Mouse (Mus musculus) midbrain, embryonic 12.5 days (tissue): ENCODE measurements around the gene Rb1. TPM values are rescaled to one million over a fixed set of nuclear protein-coding genes. Genes with fewer than 3 reads are reported as not detected.

ENCODE experiments used
- ATAC-seq: fragments of 200-750 bp; cut with Nextera tagmentation; 2 replicates; pipeline ENCODE4 v1.8.0; 2017; ENCODE audit warnings: low read depth, moderate TSS enrichment, moderate library complexity; ENCODE audit not compliant: low FRiP score
- H3K27ac ChIP-seq: fragments of 300-500 bp; sonication (generic); replicated peaks from 2 replicates; pipeline ENCODE4 v1.5.1; 2016; ENCODE audit warnings: mild to moderate bottlenecking
- H3K27me3 ChIP-seq: fragments of 300-500 bp; sonication (generic); 2 replicates; pipeline ENCODE4 v1.6.1; 2016; ENCODE audit warnings: mild to moderate bottlenecking
- H3K36me3 ChIP-seq: fragments of 300-500 bp; sonication (generic); 2 replicates; pipeline ENCODE4 v1.6.1; 2016
- H3K4me1 ChIP-seq: fragments of 300-500 bp; sonication (generic); 2 replicates; pipeline ENCODE4 v1.6.1; 2016
- H3K4me2 ChIP-seq: fragments of 300-500 bp; sonication (generic); replicated peaks from 2 replicates; pipeline ENCODE4 v1.6.1; 2016; ENCODE audit warnings: mild to moderate bottlenecking, moderate library complexity
- H3K4me3 ChIP-seq: fragments of 300-500 bp; sonication (generic); 2 replicates; pipeline ENCODE4 v1.5.1; 2016; ENCODE audit warnings: mild to moderate bottlenecking
- H3K9ac ChIP-seq: fragments of 300-500 bp; sonication (generic); replicated peaks from 2 replicates; pipeline ENCODE4 v1.6.1; 2016; ENCODE audit warnings: mild to moderate bottlenecking, moderate library complexity
- H3K9me3 ChIP-seq: fragments of 300-500 bp; sonication (generic); 2 replicates; pipeline ENCODE4 v1.6.1; 2016; ENCODE audit warnings: mild to moderate bottlenecking
- WGBS: fragments of 180-500 bp; shearing (Covaris S2); methylation state at CpG from one replicate; pipeline ENCODE4 v1.1.7; 2016; 5-methylcytosine and 5-hydroxymethylcytosine counted together
- polyA plus RNA-seq: library from polyadenylated mRNA; unstranded; fragments of >200 nt; fragmentation: Nextera tagmentation; extraction: Ambion mirVana; gene quantifications from 2 replicates; pipeline ENCODE4 v1.2.1, GENCODE M21; 2016

The Rb1 gene
- polyA plus RNA-seq, 1 experiment from 2014 or later: 34.0 TPM

GRCm38 (mm10) chr14:73303193-73303592 is 22.4 kb downstream of the Rb1 start:
- 47% methylated on average over 3 of the region's 3 CpGs for WGBS
- Histone ChIP-seq H3K4me3 (no peak overlapping the region), H3K9ac (no peak overlapping the region), H3K9me3 (no peaks in the 10 kb centered on the region), H3K27ac (no peak overlapping the region), H3K36me3 (no peaks in the 10 kb centered on the region), H3K4me1 (no peaks in the 10 kb centered on the region), H3K4me2 (no peak overlapping the region), H3K27me3 (no peaks in the 10 kb centered on the region)
- no peak for ATAC-seq

GRCm38 (mm10) chr14:73301856-73302255 is 23.8 kb downstream of the Rb1 start:
- Histone ChIP-seq H3K27ac (no peak overlapping the region), H3K4me3 (no peak overlapping the region), H3K4me1 (no peaks in the 10 kb centered on the region), H3K36me3 (no peaks in the 10 kb centered on the region; the same call in 1 of the 2 replicates), H3K4me2 (no peak overlapping the region), H3K9ac (no peak overlapping the region), H3K27me3 (no peaks in the 10 kb centered on the region), H3K9me3 (no peaks in the 10 kb centered on the region)
- WGBS: 69% methylated on average over 4 of the region's 4 CpGs
- no peak for ATAC-seq

GRCm38 (mm10) chr14:73295512-73295911 is 30.1 kb downstream of the Rb1 start:
- H3K4me2 ChIP-seq: no peak overlapping the region
- 91% methylated on average over 2 of the region's 2 CpGs for WGBS
- H3K4me3 ChIP-seq: no peak overlapping the region
- no peak overlapping the region for H3K27ac ChIP-seq
- H3K36me3 ChIP-seq: peaks cover 6% of the 10 kb centered on the region
- no peaks in the 10 kb centered on the region for H3K9me3 ChIP-seq
- ATAC-seq: no peak
- H3K27me3 ChIP-seq: no peaks in the 10 kb centered on the region
- no peak overlapping the region for H3K9ac ChIP-seq
- no peaks in the 10 kb centered on the region for H3K4me1 ChIP-seq

- H3K9ac ChIP-seq: no peak overlapping the region
- WGBS: 95% methylated on average over 2 of the region's 2 CpGs
- H3K36me3 ChIP-seq: peaks cover 6% of the 10 kb centered on the region
- ATAC-seq: no peak
- H3K27me3 ChIP-seq: no peaks in the 10 kb centered on the region
- no peak overlapping the region for H3K4me3 ChIP-seq
- no peak overlapping the region for H3K27ac ChIP-seq
- no peaks in the 10 kb centered on the region for H3K4me1 ChIP-seq
- no peaks in the 10 kb centered on the region for H3K9me3 ChIP-seq
- H3K4me2 ChIP-seq: no peak overlapping the region
Observed at GRCm38 (mm10) chr14:73293616-73294015, 32.0 kb downstream of the Rb1 start.

GRCm38 (mm10) chr14:73292434-73292833 is 33.2 kb downstream of the Rb1 start:
- 78% methylated on average over 1 of the region's 1 CpGs for WGBS

GRCm38 (mm10) chr14:73289915-73290314 is 35.7 kb downstream of the Rb1 start:
- 93% methylated on average over 2 of the region's 2 CpGs for WGBS
- ATAC-seq: no peak
- H3K36me3 ChIP-seq: peaks cover 3% of the 10 kb centered on the region
- H3K27me3 ChIP-seq: no peaks in the 10 kb centered on the region
- H3K4me1 ChIP-seq: no peaks in the 10 kb centered on the region
- H3K4me3 ChIP-seq: no peak overlapping the region
- H3K9me3 ChIP-seq: no peaks in the 10 kb centered on the region
- no peak overlapping the region for H3K27ac ChIP-seq
- no peak overlapping the region for H3K9ac ChIP-seq
- no peak overlapping the region for H3K4me2 ChIP-seq

More at GRCm38 (mm10) chr14:73292434-73292833, 33.2 kb downstream of the Rb1 start:
- ATAC-seq: no peak
- H3K9me3 ChIP-seq: no peaks in the 10 kb centered on the region
- no peak overlapping the region for H3K4me2 ChIP-seq
- H3K9ac ChIP-seq: no peak overlapping the region
- H3K27me3 ChIP-seq: no peaks in the 10 kb centered on the region
- H3K27ac ChIP-seq: no peak overlapping the region
- no peak overlapping the region for H3K4me3 ChIP-seq
- H3K36me3 ChIP-seq: peaks cover 6% of the 10 kb centered on the region
- H3K4me1 ChIP-seq: no peaks in the 10 kb centered on the region

GRCm38 (mm10) chr14:73280996-73281395 is 44.6 kb downstream of the Rb1 start:
- no peak for ATAC-seq
- Histone ChIP-seq H3K36me3 (peaks cover 22% of the 10 kb centered on the region), H3K4me3 (no peak overlapping the region), H3K4me1 (peaks cover 2% of the 10 kb centered on the region; the same call in 1 of the 2 replicates), H3K9ac (no peak overlapping the region), H3K27ac (no peak overlapping the region), H3K27me3 (no peaks in the 10 kb centered on the region), H3K4me2 (no peak overlapping the region), H3K9me3 (no peaks in the 10 kb centered on the region)
- 9% methylated on average over 1 of the region's 1 CpGs for WGBS

GRCm38 (mm10) chr14:73279096-73279495 is 46.5 kb downstream of the Rb1 start:
- WGBS: 89% methylated on average over 6 of the region's 6 CpGs

GRCm38 (mm10) chr14:73271807-73272206 is 53.8 kb downstream of the Rb1 start:
- no peak overlapping the region for H3K27ac ChIP-seq
- no peak overlapping the region for H3K4me2 ChIP-seq
- WGBS: 30% methylated on average over 5 of the region's 5 CpGs
- no peaks in the 10 kb centered on the region for H3K9me3 ChIP-seq
- H3K36me3 ChIP-seq: peaks cover 7% of the 10 kb centered on the region; the same call in 1 of the 2 replicates
- no peak for ATAC-seq
- H3K4me3 ChIP-seq: no peak overlapping the region
- no peaks in the 10 kb centered on the region for H3K27me3 ChIP-seq
- no peak overlapping the region for H3K9ac ChIP-seq
- peaks cover 11% of the 10 kb centered on the region for H3K4me1 ChIP-seq

More at GRCm38 (mm10) chr14:73279096-73279495, 46.5 kb downstream of the Rb1 start:
- Histone ChIP-seq H3K9ac (no peak overlapping the region), H3K9me3 (no peaks in the 10 kb centered on the region), H3K4me1 (peaks cover 2% of the 10 kb centered on the region; the same call in 1 of the 2 replicates), H3K4me3 (no peak overlapping the region), H3K4me2 (no peak overlapping the region), H3K27ac (no peak overlapping the region), H3K36me3 (peaks cover 21% of the 10 kb centered on the region; the same call in 1 of the 2 replicates), H3K27me3 (no peaks in the 10 kb centered on the region)
- ATAC-seq: no peak

- H3K36me3 ChIP-seq: peaks cover 26% of the 10 kb centered on the region
- ATAC-seq: no peak
- 86% methylated on average over 3 of the region's 3 CpGs for WGBS
Observed at GRCm38 (mm10) chr14:73266166-73266565, 59.5 kb downstream of the Rb1 start.

GRCm38 (mm10) chr14:73262210-73262609 is 63.4 kb downstream of the Rb1 start:
- peaks cover 9% of the 10 kb centered on the region for H3K9me3 ChIP-seq
- no peak overlapping the region for H3K4me3 ChIP-seq
- no peak for ATAC-seq
- peaks cover 26% of the 10 kb centered on the region for H3K36me3 ChIP-seq
- no peaks in the 10 kb centered on the region for H3K4me1 ChIP-seq
- no peak overlapping the region for H3K9ac ChIP-seq
- H3K4me2 ChIP-seq: no peak overlapping the region
- no peak overlapping the region for H3K27ac ChIP-seq
- no peaks in the 10 kb centered on the region for H3K27me3 ChIP-seq
- 94% methylated on average over 9 of the region's 9 CpGs for WGBS

More at GRCm38 (mm10) chr14:73266166-73266565, 59.5 kb downstream of the Rb1 start:
- no peaks in the 10 kb centered on the region for H3K4me1 ChIP-seq
- peaks cover 9% of the 10 kb centered on the region for H3K9me3 ChIP-seq
- no peak overlapping the region for H3K9ac ChIP-seq
- H3K27me3 ChIP-seq: no peaks in the 10 kb centered on the region
- no peak overlapping the region for H3K4me2 ChIP-seq
- no peak overlapping the region for H3K4me3 ChIP-seq
- no peak overlapping the region for H3K27ac ChIP-seq

- H3K36me3 ChIP-seq: peaks cover 11% of the 10 kb centered on the region
- H3K4me1 ChIP-seq: no peaks in the 10 kb centered on the region
- no peaks in the 10 kb centered on the region for H3K9me3 ChIP-seq
- no peaks in the 10 kb centered on the region for H3K27me3 ChIP-seq
- ATAC-seq: no peak
- H3K27ac ChIP-seq: no peak overlapping the region
- H3K9ac ChIP-seq: no peak overlapping the region
- H3K4me2 ChIP-seq: no peak overlapping the region
- WGBS: 80% methylated on average over 4 of the region's 4 CpGs
- no peak overlapping the region for H3K4me3 ChIP-seq
Observed at GRCm38 (mm10) chr14:73258181-73258580, 67.4 kb downstream of the Rb1 start.

- no peaks in the 10 kb centered on the region for H3K27me3 ChIP-seq
- WGBS: 80% methylated on average over 7 of the region's 7 CpGs
- no peak overlapping the region for H3K9ac ChIP-seq
- H3K4me1 ChIP-seq: no peaks in the 10 kb centered on the region
- H3K36me3 ChIP-seq: peaks cover 4% of the 10 kb centered on the region
- H3K9me3 ChIP-seq: no peaks in the 10 kb centered on the region
- H3K4me3 ChIP-seq: no peak overlapping the region
- no peak overlapping the region for H3K4me2 ChIP-seq
- ATAC-seq: no peak
- no peak overlapping the region for H3K27ac ChIP-seq
Observed at GRCm38 (mm10) chr14:73257348-73257747, 68.3 kb downstream of the Rb1 start.
